Mouse (Mus musculus) layer of hippocampus, postnatal 36 days (tissue): ENCODE measurements around the gene Npcd. TPM values are rescaled to one million over a fixed set of nuclear protein-coding genes. Genes with fewer than 3 reads are reported as not detected.
A peak's percentile ranks its signal among the peaks of the same experiment; 100 is the strongest.

ENCODE experiments used
- DNase-seq, 2 experiments: peaks; one replicate each; pipeline ENCODE4 v3.0.0; 2022
- total RNA-seq, 2 experiments: library from RNA; stranded (reverse); gene quantifications; 2 replicates each; pipeline ENCODE4 v1.2.3; 2021

Npcd gene
- 10 to 100 TPM in 1 of 2 experiments, 1 to 10 TPM in 1; 5.8 to 10.8 TPM for total RNA-seq

- DNase-seq: peak; percentile 99
These were observed at the start of gene Npcd, which contains the start of gene Cbx6 for GRCm38 (mm10) chr15:79834130-79834880. Gene Npcd (minus strand): TSS chr15:79834237. Gene Cbx6 (minus strand): TSS chr15:79834688.

GRCm38 (mm10) chr15:79883352-79883822 is 49.4 kb upstream of the Npcd start:
- DNase-seq: peak; percentile 94

- peak; percentile 64 to 67 for DNase-seq
These were observed 48.7 kb upstream of the Npcd start for GRCm38 (mm10) chr15:79882623-79883267.

- no peak for DNase-seq
These were observed 46.4 kb upstream of the Npcd start for GRCm38 (mm10) chr15:79880477-79880876.

- DNase-seq: peak; percentile 41 to 57
These were observed 45.3 kb upstream of the Npcd start for GRCm38 (mm10) chr15:79879319-79879718.

GRCm38 (mm10) chr15:79878725-79879136 is 44.7 kb upstream of the Npcd start:
- DNase-seq: no peak

- DNase-seq: no peak
These were observed 41.4 kb upstream of the Npcd start for GRCm38 (mm10) chr15:79875261-79875995.

GRCm38 (mm10) chr15:79873995-79874394 is 40.0 kb upstream of the Npcd start:
- no peak for DNase-seq

GRCm38 (mm10) chr15:79873545-79873944 is 39.5 kb upstream of the Npcd start:
- DNase-seq: no peak

- no peak for DNase-seq
These were observed 33.4 kb upstream of the Npcd start for GRCm38 (mm10) chr15:79867260-79868002.

GRCm38 (mm10) chr15:79859821-79860220 is 25.8 kb upstream of the Npcd start:
- DNase-seq: no peak

- no peak for DNase-seq
These were observed 24.9 kb upstream of the Npcd start for GRCm38 (mm10) chr15:79858979-79859378.

GRCm38 (mm10) chr15:79850143-79850542 is 16.1 kb upstream of the Npcd start:
- DNase-seq: no peak

GRCm38 (mm10) chr15:79847100-79847499 is 13.1 kb upstream of the Npcd start:
- DNase-seq: peak in 1 of 2 experiments; percentile 8

GRCm38 (mm10) chr15:79845986-79846385 is 11.9 kb upstream of the Npcd start:
- no peak for DNase-seq

GRCm38 (mm10) chr15:79842985-79843384 is 8.9 kb upstream of the Npcd start:
- no peak for DNase-seq

- DNase-seq: no peak
These were observed 6.2 kb upstream of the Npcd start for GRCm38 (mm10) chr15:79840281-79840680.

- DNase-seq: peak in 1 of 2 experiments; percentile 5
These were observed 834 bp upstream of the Npcd start for GRCm38 (mm10) chr15:79834881-79835260.

GRCm38 (mm10) chr15:79833251-79834050 is 586 bp downstream of the Npcd start:
- DNase-seq: peak; percentile 36 to 52

- peak in 1 of 2 experiments; percentile 73 for DNase-seq
These were observed 1.8 kb downstream of the Npcd start for GRCm38 (mm10) chr15:79832064-79832900.
